Mouse (Mus musculus) MEL (cell line): ENCODE measurements at regions not wholly inside any gene's neighbourhood (a gene's known extent, or its start where the extent isn't known, plus 50 kb on each side); places are given as distances from the start of the nearest gene placed in this dataset.

ENCODE experiments used
- CTCF ChIP-seq, 3 experiments: IDR thresholded peaks in 2 of 3; conservative IDR thresholded peaks in 1 of 3; 2 replicates each; pipeline ENCODE4 v1.5.1; 2011 to 2012; ENCODE audit warnings: low read length in 3 of 3, low read depth in 2 of 3, mild to moderate bottlenecking in 2 of 3, improper control_type of control experiment in 1 of 3, inconsistent platforms in 1 of 3, mixed read lengths in 1 of 3, moderate library complexity in 1 of 3; ENCODE audit not compliant: control insufficient read depth in 1 of 3, insufficient read depth in 1 of 3, poor library complexity in 1 of 3, severe bottlenecking in 1 of 3
- ELF1 ChIP-seq: IDR thresholded peaks from 2 replicates; pipeline ENCODE4 v1.6.1; 2014; ENCODE audit warnings: low read depth, mild to moderate bottlenecking, inconsistent platforms, low read length, improper control_type of control experiment, moderate library complexity
- POLR2AphosphoS5 ChIP-seq: IDR thresholded peaks from 2 replicates; pipeline ENCODE4 v1.6.1; 2012; ENCODE audit warnings: low read depth, borderline replicate concordance, mild to moderate bottlenecking, inconsistent platforms, low read length, moderate library complexity, mixed read lengths
- USF1 ChIP-seq: IDR thresholded peaks from 2 replicates; pipeline ENCODE4 v1.6.1; 2014; ENCODE audit warnings: low read depth, mild to moderate bottlenecking, inconsistent platforms, low read length, improper control_type of control experiment, moderate library complexity
- ZNF384 ChIP-seq: IDR thresholded peaks from 2 replicates; pipeline ENCODE4 v1.6.1; 2012; ENCODE audit warnings: low read depth, mild to moderate bottlenecking, inconsistent platforms, low read length, improper control_type of control experiment

DNA sequence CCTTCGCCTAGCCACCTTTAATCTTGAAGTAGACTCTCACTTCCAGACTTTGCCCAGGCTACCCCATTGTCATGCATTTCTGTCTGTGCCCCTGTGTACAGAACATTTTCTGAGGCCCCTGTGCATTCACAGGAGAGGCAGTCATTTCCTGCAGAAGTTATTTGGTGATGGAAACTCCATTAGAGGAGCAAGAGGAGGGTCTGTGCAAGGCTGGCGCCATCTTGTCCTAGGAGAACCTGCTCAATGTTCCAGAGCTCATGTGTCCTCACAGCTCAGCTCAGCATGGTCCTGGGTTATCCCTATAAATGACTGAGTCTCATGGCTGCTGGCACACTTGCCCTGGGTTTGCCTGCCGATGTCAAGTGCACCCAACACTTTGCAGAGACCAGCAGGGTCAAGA is 413.1 kb downstream of the Cdh26 start:
- no peak for TF ChIP-seq CTCF (IDR thresholded peaks at IDR 0.05 in 2 of 3, conservative IDR thresholded peaks at IDR 0.05 in 1 of 3; ENCODE audit: control insufficient read depth in 1 of 3, insufficient read depth in 1 of 3, low read depth in 2 of 3, low read length in 3 of 3, poor library complexity in 1 of 3, severe bottlenecking in 1 of 3)
- no peak for TF ChIP-seq ZNF384
- TF ChIP-seq ELF1: no peak
- TF ChIP-seq USF1: no peak
- TF ChIP-seq POLR2AphosphoS5: no peak
